Mouse (Mus musculus) cerebellum, adult 2 months (tissue): ENCODE results near the gene Ypel5.

Source experiments
- CTCF ChIP-seq: fragments of 200-500 bp; IDR thresholded peaks from 2 replicates; pipeline ENCODE4 v1.5.1; 2011; ENCODE audit warnings: low read depth, mild to moderate bottlenecking, control low read depth, low read length, moderate library complexity, borderline replicate concordance; ENCODE audit not compliant: insufficient read depth
- POLR2A ChIP-seq: fragments of 200-500 bp; IDR thresholded peaks from 2 replicates; pipeline ENCODE4 v1.6.1; 2011; ENCODE audit warnings: low read length, control low read depth, borderline replicate concordance; ENCODE audit not compliant: insufficient read depth

GRCm38 (mm10) chr17:72857677-72858633 is 21.7 kb downstream of the Ypel5 start:
- TF ChIP-seq POLR2A (no peak), CTCF (peak; percentile 51; the same call in 1 of the 2 replicates)
